Mouse (Mus musculus) erythroblast, embryonic 14.5 days (primary cell): ENCODE data around the gene Smpd3.

ENCODE experiments used
- GATA1 ChIP-seq: IDR thresholded peaks from 2 replicates; pipeline ENCODE4 v1.6.1; 2012; ENCODE audit warnings: low read length, inconsistent platforms, mixed read lengths
- TAL1 ChIP-seq: IDR thresholded peaks from 3 replicates; pipeline ENCODE4 v1.6.1; 2012; ENCODE audit warnings: low read length, inconsistent platforms, mixed read lengths

DNA sequence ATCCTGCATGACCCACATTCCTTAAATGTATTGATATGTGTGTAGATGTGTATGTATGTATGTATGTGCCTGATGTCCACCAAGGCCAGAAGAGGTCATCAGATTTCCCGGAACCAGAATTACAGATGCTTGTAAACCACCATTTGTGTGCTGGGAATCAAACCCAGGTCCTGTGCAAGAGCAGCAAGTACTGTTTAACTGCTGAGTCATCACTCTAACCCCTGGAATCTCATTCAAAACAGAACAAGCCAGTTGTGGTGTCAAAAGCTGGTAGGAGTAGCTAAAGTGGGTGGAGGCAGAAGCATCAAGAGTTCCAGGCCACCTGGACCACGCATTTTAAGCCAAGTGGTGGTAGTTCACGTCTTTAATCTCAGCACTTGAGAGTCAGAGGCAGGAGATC, 123.8 kb downstream of the Smpd3 start:
- TF ChIP-seq GATA1 (no peak), TAL1 (no peak)
